Mouse (Mus musculus): ENCODE measurements around the gene Arl8b. TPM values are rescaled to one million over a fixed set of nuclear protein-coding genes. Genes with fewer than 3 reads are reported as not detected.
"Not testable (repeated sequence)": the region's sequence is repeated elsewhere in the genome, so short reads cannot be mapped to it uniquely, and the experiment has no call there.

Gene Arl8b
- polyA plus RNA-seq, 1 experiment from 2014 or later, result 73.6 TPM

DNA sequence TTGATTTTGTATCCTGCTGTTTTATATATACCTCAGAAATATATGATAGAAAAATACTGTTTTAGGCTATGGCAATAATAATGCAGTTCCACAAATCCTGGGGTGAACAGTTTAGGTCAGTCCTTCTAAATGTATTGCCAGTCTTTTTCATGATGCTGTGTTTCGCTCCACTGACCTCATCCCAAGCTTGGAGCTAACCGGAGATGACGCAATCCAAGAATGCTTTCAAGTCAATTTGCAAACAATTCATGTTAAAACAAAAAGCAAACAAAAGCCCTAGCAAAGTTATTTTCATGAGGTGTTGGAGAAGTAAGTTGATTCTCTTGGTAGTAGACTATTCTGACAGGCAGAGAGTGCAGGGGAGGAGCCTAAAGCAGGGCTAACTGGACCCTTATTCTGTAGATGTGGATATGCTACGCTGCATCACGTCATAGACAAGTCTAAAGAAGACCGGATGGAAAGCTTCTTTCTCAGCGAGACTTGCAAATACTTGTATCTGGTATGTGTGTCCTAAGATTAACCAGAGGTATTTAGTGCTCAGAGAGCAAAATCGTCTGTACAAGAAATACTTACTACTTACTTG, 69.3 kb downstream of the Arl8b start:
- DNase-seq (ENCODE audit: low spot score) (no peak), ATAC-seq (replicated peaks; ENCODE audit: low FRiP score, low TSS enrichment, low read depth) (no peak)
- no peak overlapping the region for H3K4me2 ChIP-seq (ENCODE audit: low read length)
- H3K4me1 ChIP-seq (replicated peaks; ENCODE audit: control insufficient read depth, insufficient read depth, low read length), result no peaks in the 10 kb centered on the region
- no peaks in the 10 kb centered on the region for H3K27me3 ChIP-seq (replicated peaks; ENCODE audit: control insufficient read depth, insufficient read depth, low read length)
- H3K36me3 ChIP-seq (ENCODE audit: control insufficient read depth, insufficient read depth, low read length), result peaks cover 82% of the 10 kb centered on the region
- 86% methylated on average over 8 of the region's 8 CpGs for WGBS
- no peak overlapping the region for H3K27ac ChIP-seq (ENCODE audit: low read depth)
- H3K9ac ChIP-seq (ENCODE audit: low read length), result no peak overlapping the region
- no peak overlapping the region for H3K4me3 ChIP-seq (ENCODE audit: low read depth, low read length)
- no peaks in the 10 kb centered on the region for H3K9me3 ChIP-seq (ENCODE audit: control insufficient read depth, low read length)

DNA sequence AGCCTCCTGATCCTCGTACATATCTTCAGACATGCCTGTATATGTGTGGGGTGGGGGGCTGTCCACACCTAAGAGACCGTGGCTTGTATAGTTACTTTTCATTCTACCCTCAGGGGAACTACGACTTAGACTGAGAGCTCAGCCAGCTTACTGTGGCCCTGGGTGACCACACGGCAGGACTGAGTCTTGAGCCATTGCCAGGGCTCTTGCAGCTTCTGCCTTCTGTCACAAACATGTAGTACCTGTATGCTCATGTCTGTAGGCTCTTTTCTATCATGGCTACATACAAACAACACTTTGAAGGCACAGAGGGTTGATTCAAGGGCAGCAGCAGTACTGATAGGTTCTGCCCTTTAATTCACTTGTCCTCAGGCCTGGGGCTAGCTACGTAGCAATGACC, 70.1 kb downstream of the Arl8b start:
- ATAC-seq (replicated peaks; ENCODE audit: low FRiP score, low TSS enrichment, low read depth) (no peak), DNase-seq (ENCODE audit: low spot score) (no peak)
- H3K4me1 ChIP-seq (replicated peaks; ENCODE audit: control insufficient read depth, insufficient read depth, low read length), result no peaks in the 10 kb centered on the region
- H3K27me3 ChIP-seq (replicated peaks; ENCODE audit: control insufficient read depth, insufficient read depth, low read length), result no peaks in the 10 kb centered on the region
- no peak overlapping the region for H3K9ac ChIP-seq (ENCODE audit: low read length)
- H3K4me2 ChIP-seq (ENCODE audit: low read length), result no peak overlapping the region
- H3K9me3 ChIP-seq (ENCODE audit: control insufficient read depth, low read length), result no peaks in the 10 kb centered on the region
- H3K27ac ChIP-seq (ENCODE audit: low read depth), result no peak overlapping the region
- no peak overlapping the region for H3K4me3 ChIP-seq (ENCODE audit: low read depth, low read length)
- 92% methylated on average over 5 of the region's 5 CpGs for WGBS
- H3K36me3 ChIP-seq (ENCODE audit: control insufficient read depth, insufficient read depth, low read length), result peaks cover 80% of the 10 kb centered on the region

DNA sequence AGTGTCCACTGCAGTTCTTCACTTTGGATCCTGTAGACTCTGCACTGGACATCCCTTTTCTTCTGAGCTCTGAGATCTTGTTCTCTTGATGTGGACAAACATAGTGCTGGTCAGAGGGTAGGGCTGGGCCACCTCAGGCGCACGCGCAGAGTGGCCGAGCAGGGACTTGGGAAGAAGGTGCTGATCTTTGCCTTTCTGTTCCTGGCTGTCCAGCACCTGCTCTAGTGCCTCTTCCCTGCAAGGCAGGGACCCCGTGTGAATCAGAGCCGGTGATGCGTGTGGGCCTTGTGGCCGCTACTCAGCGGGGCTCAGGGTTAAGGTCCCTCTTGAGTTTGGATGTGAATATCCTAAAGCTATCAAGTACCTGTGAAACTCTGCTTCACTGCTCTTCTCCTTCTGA, 75.7 kb downstream of the Arl8b start:
- Histone ChIP-seq H3K27me3 (replicated peaks; ENCODE audit: control insufficient read depth, insufficient read depth, low read length) (no peaks in the 10 kb centered on the region), H3K4me3 (ENCODE audit: low read depth, low read length) (no peak overlapping the region), H3K9me3 (ENCODE audit: control insufficient read depth, low read length) (0 out of 2 replicates have a peak, but pooled peaks cover 5% of the 10 kb centered on the region), H3K4me1 (replicated peaks; ENCODE audit: control insufficient read depth, insufficient read depth, low read length) (no peaks in the 10 kb centered on the region), H3K36me3 (ENCODE audit: control insufficient read depth, insufficient read depth, low read length) (peaks cover 36% of the 10 kb centered on the region), H3K27ac (ENCODE audit: low read depth) (no peak overlapping the region), H3K4me2 (ENCODE audit: low read length) (no peak overlapping the region), H3K9ac (ENCODE audit: low read length) (no peak overlapping the region)
- DNase-seq (ENCODE audit: low spot score) (no peak), ATAC-seq (replicated peaks; ENCODE audit: low FRiP score, low TSS enrichment, low read depth) (no peak)
- 91% methylated on average over 9 of the region's 9 CpGs for WGBS

DNA sequence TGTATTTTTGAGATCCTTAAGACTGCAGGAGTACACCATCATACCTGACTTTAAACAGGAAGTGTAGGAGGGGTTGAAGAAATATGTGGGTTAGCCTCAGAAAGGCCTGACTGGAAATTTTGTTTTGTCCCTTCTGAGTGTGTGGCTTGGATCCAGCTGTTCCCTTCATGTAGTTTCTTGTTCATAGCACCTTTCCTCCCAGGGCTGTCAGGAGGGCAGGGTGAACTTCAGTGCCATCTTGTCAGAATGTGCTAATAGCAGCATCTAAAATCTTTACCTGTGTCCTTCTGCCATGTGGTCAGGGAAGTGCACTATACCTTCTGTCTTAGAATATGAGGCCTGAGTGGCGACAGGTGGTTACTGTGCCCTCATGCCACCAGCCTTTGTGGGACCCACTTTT, 78.3 kb downstream of the Arl8b start:
- DNase-seq (ENCODE audit: low spot score) (no peak), ATAC-seq (replicated peaks; ENCODE audit: low FRiP score, low TSS enrichment, low read depth) (no peak)
- Histone ChIP-seq H3K9ac (ENCODE audit: low read length) (no peak overlapping the region), H3K27me3 (replicated peaks; ENCODE audit: control insufficient read depth, insufficient read depth, low read length) (no peaks in the 10 kb centered on the region), H3K4me2 (ENCODE audit: low read length) (no peak overlapping the region), H3K4me3 (ENCODE audit: low read depth, low read length) (no peak overlapping the region), H3K27ac (ENCODE audit: low read depth) (no peak overlapping the region), H3K9me3 (ENCODE audit: control insufficient read depth, low read length) (0 out of 2 replicates have a peak, but pooled peaks cover 5% of the 10 kb centered on the region), H3K36me3 (ENCODE audit: control insufficient read depth, insufficient read depth, low read length) (peaks cover 13% of the 10 kb centered on the region), H3K4me1 (replicated peaks; ENCODE audit: control insufficient read depth, insufficient read depth, low read length) (no peaks in the 10 kb centered on the region)
- WGBS, result 90% methylated on average over 1 of the region's 1 CpGs

DNA sequence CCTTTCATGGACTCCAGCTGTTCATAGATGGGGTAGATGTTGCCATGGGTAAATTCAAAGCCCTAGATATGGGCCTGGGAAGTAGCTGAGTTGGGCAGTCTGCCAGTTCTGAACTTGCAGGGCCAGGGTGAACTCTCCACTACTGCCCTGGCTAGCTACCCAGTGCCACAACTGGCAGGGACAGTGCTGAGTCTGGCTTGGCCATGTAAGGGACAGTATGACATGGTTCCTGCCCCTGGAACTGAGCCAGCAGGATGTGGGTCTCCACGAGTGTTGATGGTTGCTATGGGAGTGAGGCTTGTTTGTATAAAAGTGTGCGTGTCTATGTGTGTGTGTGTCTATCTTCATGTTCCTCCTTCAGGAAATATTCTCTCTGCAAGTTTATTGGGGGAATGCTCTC, 79.6 kb downstream of the Arl8b start:
- H3K9me3 ChIP-seq (ENCODE audit: control insufficient read depth, low read length), result 0 out of 2 replicates have a peak, but pooled peaks cover 5% of the 10 kb centered on the region
- ATAC-seq (replicated peaks; ENCODE audit: low FRiP score, low TSS enrichment, low read depth) (no peak), DNase-seq (ENCODE audit: low spot score) (no peak)
- H3K9ac ChIP-seq (ENCODE audit: low read length), result no peak overlapping the region
- H3K4me3 ChIP-seq (ENCODE audit: low read depth, low read length), result no peak overlapping the region
- no peaks in the 10 kb centered on the region for H3K4me1 ChIP-seq (replicated peaks; ENCODE audit: control insufficient read depth, insufficient read depth, low read length)
- H3K36me3 ChIP-seq (ENCODE audit: control insufficient read depth, insufficient read depth, low read length), result peaks cover 7% of the 10 kb centered on the region; the same call in 1 of the 2 replicates
- H3K27ac ChIP-seq (ENCODE audit: low read depth), result no peak overlapping the region
- 75% methylated on average over 2 of the region's 2 CpGs for WGBS
- no peaks in the 10 kb centered on the region for H3K27me3 ChIP-seq (replicated peaks; ENCODE audit: control insufficient read depth, insufficient read depth, low read length)
- no peak overlapping the region for H3K4me2 ChIP-seq (ENCODE audit: low read length)

DNA sequence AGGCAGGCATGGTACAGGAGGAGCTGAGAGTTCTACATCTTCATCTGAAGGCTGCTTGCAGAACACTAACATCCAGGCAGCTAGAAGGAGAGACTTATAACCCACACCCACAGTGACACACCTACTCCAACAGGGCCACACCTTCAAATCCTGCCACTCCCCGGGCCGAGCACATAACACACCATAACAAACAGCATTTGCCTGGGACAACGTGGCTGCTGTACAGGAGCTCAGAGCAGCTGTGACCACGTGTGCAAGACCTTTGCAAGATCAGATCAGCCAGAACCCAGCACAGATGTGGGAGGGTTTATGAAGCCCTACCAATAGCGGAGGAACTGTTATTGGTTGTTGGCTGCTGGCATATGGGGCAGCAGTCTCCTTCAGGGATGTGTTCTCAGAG, 83.4 kb downstream of the Arl8b start:
- H3K9me3 ChIP-seq (ENCODE audit: control insufficient read depth, low read length), result 0 out of 2 replicates have a peak, but pooled peaks cover 5% of the 10 kb centered on the region
- DNase-seq (ENCODE audit: low spot score) (no peak), ATAC-seq (replicated peaks; ENCODE audit: low FRiP score, low TSS enrichment, low read depth) (no peak)
- H3K4me1 ChIP-seq (replicated peaks; ENCODE audit: control insufficient read depth, insufficient read depth, low read length), result no peaks in the 10 kb centered on the region
- no peaks in the 10 kb centered on the region for H3K27me3 ChIP-seq (replicated peaks; ENCODE audit: control insufficient read depth, insufficient read depth, low read length)
- H3K9ac ChIP-seq (ENCODE audit: low read length), result no peak overlapping the region
- H3K4me2 ChIP-seq (ENCODE audit: low read length), result no peak overlapping the region
- no peak overlapping the region for H3K27ac ChIP-seq (ENCODE audit: low read depth)
- no peaks in the 10 kb centered on the region for H3K36me3 ChIP-seq (ENCODE audit: control insufficient read depth, insufficient read depth, low read length)
- WGBS, result 71% methylated on average over 5 of the region's 5 CpGs
- H3K4me3 ChIP-seq (ENCODE audit: low read depth, low read length), result no peak overlapping the region

DNA sequence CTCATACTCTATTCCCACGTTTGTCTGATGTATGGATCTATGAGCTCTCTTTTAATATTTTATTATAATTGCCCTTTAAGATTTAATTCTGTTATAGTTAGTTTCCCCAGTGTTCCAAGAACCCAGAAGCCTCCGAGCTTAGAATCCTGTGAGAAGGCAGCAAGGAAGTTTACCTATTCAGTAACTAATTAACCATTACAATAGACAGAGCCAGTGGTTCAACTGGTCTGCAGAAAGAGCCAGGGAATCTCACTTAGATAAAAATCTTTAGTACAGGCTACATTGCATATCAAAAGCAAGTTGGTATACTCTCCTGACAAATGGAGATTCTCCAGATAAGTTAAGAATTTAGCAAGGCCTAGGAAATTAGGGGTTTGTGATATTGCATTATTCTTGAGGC, 86.1 kb downstream of the Arl8b start:
- H3K4me2 ChIP-seq (ENCODE audit: low read length); H3K27me3 ChIP-seq (replicated peaks; ENCODE audit: control insufficient read depth, insufficient read depth, low read length); DNase-seq (ENCODE audit: low spot score); H3K27ac ChIP-seq (ENCODE audit: low read depth); H3K4me1 ChIP-seq (replicated peaks; ENCODE audit: control insufficient read depth, insufficient read depth, low read length); H3K4me3 ChIP-seq (ENCODE audit: low read depth, low read length); H3K36me3 ChIP-seq (ENCODE audit: control insufficient read depth, insufficient read depth, low read length); H3K9me3 ChIP-seq (ENCODE audit: control insufficient read depth, low read length); ATAC-seq (replicated peaks; ENCODE audit: low FRiP score, low TSS enrichment, low read depth); H3K9ac ChIP-seq (ENCODE audit: low read length): not testable (repeated sequence)
- WGBS, result 36% methylated on average over 2 of the region's 2 CpGs

DNA sequence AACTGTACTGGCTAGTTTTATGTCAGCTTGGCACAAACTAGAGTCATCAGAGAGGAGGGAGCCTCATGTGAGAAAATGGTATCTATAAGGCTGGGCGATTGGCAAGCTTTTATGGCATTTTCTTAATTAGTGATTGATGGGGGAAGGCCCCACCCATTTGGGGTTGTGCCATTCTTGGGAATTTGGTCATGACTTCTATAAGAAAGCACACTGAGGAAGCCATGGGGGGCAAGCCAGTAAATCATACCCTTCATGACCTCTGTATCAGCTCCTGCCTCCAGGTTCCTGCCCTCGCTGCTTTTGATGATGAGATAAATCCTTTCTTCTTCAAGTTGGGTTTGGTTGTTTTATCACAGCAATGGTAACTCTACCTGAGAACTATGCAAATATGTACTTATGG, 87.5 kb downstream of the Arl8b start:
- no peak overlapping the region for H3K4me2 ChIP-seq (ENCODE audit: low read length)
- H3K9ac ChIP-seq (ENCODE audit: low read length), result no peak overlapping the region
- DNase-seq (ENCODE audit: low spot score) (no peak), ATAC-seq (replicated peaks; ENCODE audit: low FRiP score, low TSS enrichment, low read depth) (no peak)
- 74% methylated on average over 2 of the region's 2 CpGs for WGBS
- no peaks in the 10 kb centered on the region for H3K4me1 ChIP-seq (replicated peaks; ENCODE audit: control insufficient read depth, insufficient read depth, low read length)
- H3K9me3 ChIP-seq (ENCODE audit: control insufficient read depth, low read length), result no peaks in the 10 kb centered on the region
- H3K27ac ChIP-seq (ENCODE audit: low read depth), result no peak overlapping the region
- H3K27me3 ChIP-seq (replicated peaks; ENCODE audit: control insufficient read depth, insufficient read depth, low read length), result no peaks in the 10 kb centered on the region
- no peaks in the 10 kb centered on the region for H3K36me3 ChIP-seq (ENCODE audit: control insufficient read depth, insufficient read depth, low read length)
- no peak overlapping the region for H3K4me3 ChIP-seq (ENCODE audit: low read depth, low read length)

DNA sequence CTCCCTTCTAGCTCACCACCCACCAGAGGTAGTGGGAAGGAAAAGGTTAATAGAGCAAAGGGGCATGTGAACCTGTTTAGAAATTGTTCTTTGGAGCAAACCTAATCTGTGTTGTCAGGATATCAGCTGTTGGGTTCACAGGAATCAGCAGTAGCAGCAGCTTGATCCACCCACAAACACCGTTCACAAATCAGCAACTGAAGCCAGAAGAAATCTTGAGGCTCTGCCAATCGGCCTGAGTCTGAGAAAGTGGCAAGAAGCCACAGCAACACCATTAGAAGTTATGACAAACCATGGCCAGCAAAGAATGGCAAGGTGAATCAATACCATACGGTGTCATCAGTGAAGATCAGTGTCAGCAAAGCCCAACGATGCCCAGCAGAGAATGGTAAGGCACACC, 88.4 kb downstream of the Arl8b start:
- no peaks in the 10 kb centered on the region for H3K27me3 ChIP-seq (replicated peaks; ENCODE audit: control insufficient read depth, insufficient read depth, low read length)
- DNase-seq (ENCODE audit: low spot score) (no peak), ATAC-seq (replicated peaks; ENCODE audit: low FRiP score, low TSS enrichment, low read depth) (no peak)
- WGBS, result 92% methylated on average over 4 of the region's 4 CpGs
- no peak overlapping the region for H3K4me3 ChIP-seq (ENCODE audit: low read depth, low read length)
- H3K36me3 ChIP-seq (ENCODE audit: control insufficient read depth, insufficient read depth, low read length), result no peaks in the 10 kb centered on the region
- no peaks in the 10 kb centered on the region for H3K9me3 ChIP-seq (ENCODE audit: control insufficient read depth, low read length)
- H3K4me1 ChIP-seq (replicated peaks; ENCODE audit: control insufficient read depth, insufficient read depth, low read length), result no peaks in the 10 kb centered on the region
- H3K9ac ChIP-seq (ENCODE audit: low read length), result no peak overlapping the region
- no peak overlapping the region for H3K27ac ChIP-seq (ENCODE audit: low read depth)
- no peak overlapping the region for H3K4me2 ChIP-seq (ENCODE audit: low read length)

Measured in intestine, embryonic 14.5 days (tissue).